Comparison of ENCODE assay signal across 23 mouse cellular contexts in the genomic region with DNA sequence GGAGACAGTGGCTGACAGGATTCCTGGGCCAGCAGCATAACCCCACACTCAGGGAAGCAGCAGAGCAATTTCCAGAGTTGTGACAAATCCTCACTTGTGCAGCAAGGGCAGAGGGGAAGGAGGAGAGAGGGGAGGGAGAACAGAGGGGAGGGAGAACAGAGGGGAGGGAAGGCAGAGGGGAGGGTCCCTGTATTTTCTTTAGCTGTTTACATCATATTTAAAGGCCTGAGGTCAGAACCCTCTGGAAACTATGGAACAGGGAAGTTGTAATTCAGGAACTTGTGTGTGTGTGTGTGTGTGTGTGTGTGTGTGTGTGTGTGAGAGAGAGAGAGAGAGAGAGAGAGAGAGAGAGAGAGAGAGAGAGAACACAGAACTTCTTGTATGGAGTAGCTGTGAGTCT. TPM values are rescaled to one million over a fixed set of nuclear protein-coding genes. Genes with fewer than 3 reads are reported as not detected.
DNase-seq lines count a peak whose midpoint lies in the region; ATAC-seq and TF ChIP-seq lines count a peak whose summit lies in the region.
"Had no signal": no experiment of that assay in that cellular context is flagged by ENCODE, and none has a peak within 500 bp of the region (broad histone marks: within the 10 kb centered on the region; RNA-seq: fewer than 3 reads in every experiment).

No protein-coding gene starts in this region.

- H3K27ac ChIP-seq in gastrocnemius, adult 2 months = peak overlapping the region; percentile 74
- H3K27ac ChIP-seq in embryonic facial prominence, embryonic 14.5 days (replicated peaks; ENCODE audit: low read depth, low read length) = peak overlapping the region; percentile 18; the same call in 1 of the 2 replicates
- H3K27ac ChIP-seq: heart, adult 2 months; hindbrain, postnatal 0 days; liver, embryonic 12.5 days; midbrain, embryonic 12.5 days; neural tube, embryonic 12.5 days had no signal

- no peak for ATAC-seq in embryonic facial prominence, embryonic 14.5 days (ENCODE audit: low read depth)
- ATAC-seq in megakaryocyte, adult 5-6 weeks (ENCODE audit: poor library complexity, severe bottlenecking) = peak; percentile 58
- ATAC-seq: hindbrain, postnatal 0 days; intestine, postnatal 0 days; liver, embryonic 12.5 days had no signal

- H3K9ac ChIP-seq in embryonic facial prominence, embryonic 14.5 days (ENCODE audit: low read depth, low read length) = no peak overlapping the region
- H3K9ac ChIP-seq: liver, embryonic 12.5 days; midbrain, embryonic 12.5 days; neural tube, embryonic 12.5 days had no signal

- H3K4me1 ChIP-seq in embryonic facial prominence, embryonic 14.5 days (ENCODE audit: control insufficient read depth, insufficient read depth, low read length) = peaks cover 17% of the 10 kb centered on the region
- H3K4me1 ChIP-seq: liver, embryonic 12.5 days had no signal

- H3K9me3 ChIP-seq in embryonic facial prominence, embryonic 14.5 days (ENCODE audit: control insufficient read depth, low read length) = no peaks in the 10 kb centered on the region
- H3K9me3 ChIP-seq: forebrain, embryonic 10.5 days; hindbrain, embryonic 10.5 days; liver, embryonic 12.5 days; midbrain, embryonic 12.5 days; neural tube, embryonic 12.5 days had no signal

- H3K4me2 ChIP-seq in embryonic facial prominence, embryonic 14.5 days (ENCODE audit: low read depth, low read length) = no peak overlapping the region
- H3K4me2 ChIP-seq: liver, embryonic 12.5 days; midbrain, embryonic 12.5 days; neural tube, embryonic 12.5 days had no signal

- no peaks in the 10 kb centered on the region for H3K27me3 ChIP-seq in embryonic facial prominence, embryonic 14.5 days (replicated peaks; ENCODE audit: control insufficient read depth, insufficient read depth, low read length)
- H3K27me3 ChIP-seq: liver, embryonic 12.5 days; midbrain, embryonic 12.5 days; neural tube, embryonic 12.5 days had no signal

- no peak overlapping the region for H3K4me3 ChIP-seq in gastrocnemius, adult 2 months
- no peak overlapping the region for H3K4me3 ChIP-seq in embryonic facial prominence, embryonic 14.5 days (ENCODE audit: low read depth, low read length)
- H3K4me3 ChIP-seq: forebrain, embryonic 10.5 days; heart, adult 2 months; hindbrain, embryonic 10.5 days; liver, embryonic 12.5 days; midbrain, embryonic 12.5 days; neural tube, embryonic 12.5 days had no signal

- no peaks in the 10 kb centered on the region for H3K36me3 ChIP-seq in embryonic facial prominence, embryonic 14.5 days (ENCODE audit: control insufficient read depth, insufficient read depth, low read length)
- H3K36me3 ChIP-seq: forebrain, embryonic 10.5 days; G1E; hindbrain, embryonic 10.5 days; liver, embryonic 12.5 days; midbrain, embryonic 12.5 days; neural tube, embryonic 12.5 days had no signal

- DNase-seq in gastrocnemius, adult 2 months = no peak
- DNase-seq in gastrocnemius, postnatal 14 days = no peak
- peak; percentile 34 for DNase-seq in adipocyte (ENCODE audit: low spot score)
- DNase-seq in embryonic facial prominence, embryonic 14.5 days (ENCODE audit: low spot score) = no peak
- DNase-seq in left cerebral cortex, adult 18-20 months (ENCODE audit: low spot score in 2 of 2) = no peak
- no peak for DNase-seq in yolk sac, embryonic 10.5 days (ENCODE audit: low spot score)
- DNase-seq in lung, postnatal 10 days = no peak
- DNase-seq: adrenal gland, postnatal 36 days; cerebellum, adult 11-12 months; cerebellum, postnatal 25 days; heart, adult 2 months; lung, adult 2 months; lung, postnatal 36 days; thymus, adult 18-20 months had no signal

- TF ChIP-seq CTCF in gastrocnemius, adult 2 months (IDR thresholded peaks at IDR 0.05) = no peak

- intact Hi-C loops in gastrocnemius, adult 2 months (cut with DNase I) = no loop called here
- intact Hi-C loops in gastrocnemius, postnatal 14 days (cut with DNase I; ENCODE audit: low total_unique reads) = no loop called here

RNA-seq across cellular contexts. Expression of a gene that starts 19.1 kb away (rescaled TPM):
- total RNA-seq in gastrocnemius, adult 2 months (2021) = under 1 TPM; 0.03 to 0.05 TPM
- total RNA-seq in gastrocnemius, postnatal 14 days (2021) = 1 to 10 TPM; 3.5 to 4.0 TPM
- polyA plus RNA-seq in embryonic facial prominence, embryonic 14.5 days (2014; fragmentation: Nextera tagmentation; extraction: Ambion mirVana) = 54.4 and 62.8 TPM in 2 replicates
- 38.7 and 40.5 TPM in 2 replicates for total RNA-seq in megakaryocyte, adult 5-6 weeks (2015)
- total RNA-seq in megakaryocyte, adult 5-6 weeks (2017) = 47.4 and 82.1 TPM in 2 replicates
- under 1 TPM; 0.09 to 0.46 TPM for total RNA-seq in left cerebral cortex, adult 18-20 months (2021)

RNA-seq across cellular contexts. Expression of a gene that starts 21.1 kb away (rescaled TPM):
- total RNA-seq in gastrocnemius, adult 2 months (2021) = 10 to 100 TPM in 1 of 2 experiments, 1 to 10 TPM in 1; 9.3 to 15.1 TPM
- 10 to 100 TPM; 11.0 to 12.9 TPM for total RNA-seq in gastrocnemius, postnatal 14 days (2021)
- 12.3 and 12.5 TPM in 2 replicates for polyA plus RNA-seq in embryonic facial prominence, embryonic 14.5 days (2014; fragmentation: Nextera tagmentation; extraction: Ambion mirVana)
- total RNA-seq in megakaryocyte, adult 5-6 weeks (2015) = 0.02 and 0.09 TPM in 2 replicates
- total RNA-seq in megakaryocyte, adult 5-6 weeks (2017) = 0.26 TPM in 1 of 2 replicates, not detected in the other
- total RNA-seq in left cerebral cortex, adult 18-20 months (2021) = 10 to 100 TPM; 12.8 to 14.8 TPM
- polyA plus RNA-seq: G1E had no signal

Comparison
In these comparisons a context has a peak if more than half of its experiments do, and no peak if none do; other contexts are left out.
1. RNA of a gene that starts 19.1 kb away (total RNA-seq): 38.7 to 82.1 TPM in megakaryocyte, adult 5-6 weeks; 3.5 to 4.0 TPM in gastrocnemius, postnatal 14 days, 0.09 to 0.46 TPM in left cerebral cortex, adult 18-20 months and 0.03 to 0.05 TPM in gastrocnemius, adult 2 months; every median in the first group is over 4 times any median in the second.
2. RNA of a gene that starts 21.1 kb away (total RNA-seq): 9.3 to 15.1 TPM in gastrocnemius, adult 2 months, 12.8 to 14.8 TPM in left cerebral cortex, adult 18-20 months and 11.0 to 12.9 TPM in gastrocnemius, postnatal 14 days; 0.02 to 0.26 TPM in megakaryocyte, adult 5-6 weeks; every median in the first group is over 4 times any median in the second.